Mouse (Mus musculus) left cerebral cortex, adult 9 months (tissue): ENCODE results near the gene Plekha5.
A peak's percentile ranks its signal among the peaks of the same experiment; 100 is the strongest.

Experiments used
- DNase-seq, 2 experiments: peaks; one replicate each; pipeline ENCODE4 v3.0.0; 2022; ENCODE audit warnings: low spot score in 2 of 2

Gene Plekha5

DNA sequence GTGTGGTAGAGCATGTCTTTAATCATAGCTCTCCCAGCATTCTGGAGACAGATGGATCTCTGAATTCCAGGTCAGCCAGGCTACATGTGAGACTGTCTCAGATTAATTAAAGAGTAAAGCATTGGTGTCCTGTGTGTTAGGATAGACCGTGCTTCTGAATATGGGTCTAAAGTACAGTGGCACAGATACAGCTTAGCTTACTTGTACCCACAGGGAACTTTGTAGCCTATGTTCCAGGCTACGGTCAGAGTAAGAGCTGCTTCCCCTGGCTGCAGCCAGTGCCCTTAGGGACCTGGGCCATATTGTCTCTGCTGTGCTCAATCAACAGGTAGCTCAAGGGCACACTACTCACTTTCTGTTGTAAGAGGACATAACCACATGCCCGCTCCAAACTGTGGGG lies 30.5 kb downstream of the Plekha5 start:
- DNase-seq = no peak

GRCm38 (mm10) chr6:140455851-140456250 lies 32.0 kb downstream of the Plekha5 start:
- DNase-seq = no peak

GRCm38 (mm10) chr6:140456393-140457163 lies 32.7 kb downstream of the Plekha5 start:
- DNase-seq = no peak

- no peak for DNase-seq
Observed at GRCm38 (mm10) chr6:140460398-140460797, 36.5 kb downstream of the Plekha5 start.

DNA sequence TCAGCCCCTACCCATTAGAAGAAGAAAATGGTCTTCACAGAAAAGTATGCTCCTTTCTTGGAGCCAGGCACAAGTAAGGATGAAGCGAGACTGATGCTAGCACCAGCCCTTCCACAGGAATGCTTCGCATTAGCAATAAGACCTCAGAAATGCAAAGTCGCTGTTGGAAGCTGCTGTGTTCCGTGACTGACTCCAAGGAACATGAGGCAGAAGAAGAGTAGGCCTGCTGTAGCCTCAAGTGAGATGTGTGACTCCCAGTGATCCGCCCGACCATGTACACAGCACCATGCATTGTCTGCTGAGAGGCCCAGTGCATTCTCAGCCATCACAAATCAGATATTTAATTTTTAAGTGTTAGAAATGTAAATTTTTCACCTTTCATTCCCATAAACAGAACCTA lies 41.0 kb downstream of the Plekha5 start:
- DNase-seq = no peak

GRCm38 (mm10) chr6:140465946-140466646 lies 42.2 kb downstream of the Plekha5 start:
- DNase-seq = no peak

DNA sequence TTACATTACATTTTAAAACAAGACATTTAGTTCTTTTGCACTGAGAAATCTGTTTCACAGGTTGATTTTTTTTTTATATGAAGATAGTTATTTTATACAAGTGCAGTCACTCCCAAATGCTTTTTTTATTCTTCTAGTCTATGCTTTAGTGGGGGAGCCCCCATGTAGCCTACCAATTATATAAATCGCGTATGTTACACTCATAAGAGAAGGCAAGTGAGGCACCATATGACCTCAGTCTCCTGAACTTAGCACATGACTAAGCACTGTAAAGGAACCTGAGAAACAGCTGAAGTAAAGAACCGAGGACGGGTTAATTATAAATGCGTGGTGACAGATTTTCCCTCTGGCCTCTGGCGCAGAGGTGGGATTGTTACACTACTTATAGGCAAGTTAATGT lies 43.0 kb downstream of the Plekha5 start:
- peak in 1 of 2 experiments; percentile 44 for DNase-seq

DNA sequence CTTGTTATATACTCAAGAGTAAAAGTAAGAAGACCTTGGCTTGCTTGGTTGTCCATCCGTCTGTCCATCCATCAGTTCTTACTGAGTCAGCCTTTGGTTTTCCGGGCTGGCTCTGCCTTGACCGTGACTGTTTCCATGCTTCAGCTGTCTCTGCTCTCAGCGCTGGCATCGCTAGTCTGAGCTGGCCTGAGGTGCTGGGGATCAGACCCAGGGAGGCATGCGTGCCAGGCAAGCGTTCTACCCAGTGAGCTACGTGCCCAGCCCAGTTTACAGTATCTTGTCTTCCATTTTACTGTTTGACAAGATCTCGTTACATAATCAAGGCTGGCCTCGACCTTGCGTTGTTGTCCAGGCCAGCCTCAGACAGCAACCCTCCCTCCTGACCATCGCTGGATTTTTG lies 44.0 kb downstream of the Plekha5 start:
- no peak for DNase-seq

DNA sequence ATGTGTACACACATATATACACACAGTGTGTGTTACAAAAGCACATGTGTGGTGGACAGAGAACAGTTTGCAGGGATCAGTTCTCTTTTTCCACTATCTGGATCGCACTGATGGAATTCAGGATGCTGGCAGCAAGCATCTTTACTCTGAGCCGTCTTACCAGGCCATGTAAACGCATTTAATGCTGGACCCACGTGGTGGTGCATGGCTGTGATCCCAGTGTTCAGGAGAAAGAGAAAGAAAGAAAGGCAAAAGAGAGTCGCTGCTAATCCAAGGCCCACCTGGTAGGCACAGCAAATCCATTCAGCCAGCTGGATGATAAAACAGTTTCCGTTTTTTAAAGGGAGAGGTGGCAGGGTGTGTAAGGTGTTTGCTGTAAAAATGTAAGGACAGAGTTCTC lies 45.9 kb downstream of the Plekha5 start:
- no peak for DNase-seq

GRCm38 (mm10) chr6:140471751-140472150 lies 47.9 kb downstream of the Plekha5 start:
- DNase-seq = no peak

- peak in 1 of 2 experiments; percentile 85 for DNase-seq
Observed at GRCm38 (mm10) chr6:140472345-140472744, 48.5 kb downstream of the Plekha5 start.

- DNase-seq = no peak
Observed at GRCm38 (mm10) chr6:140475393-140476087, 51.7 kb downstream of the Plekha5 start.

DNA sequence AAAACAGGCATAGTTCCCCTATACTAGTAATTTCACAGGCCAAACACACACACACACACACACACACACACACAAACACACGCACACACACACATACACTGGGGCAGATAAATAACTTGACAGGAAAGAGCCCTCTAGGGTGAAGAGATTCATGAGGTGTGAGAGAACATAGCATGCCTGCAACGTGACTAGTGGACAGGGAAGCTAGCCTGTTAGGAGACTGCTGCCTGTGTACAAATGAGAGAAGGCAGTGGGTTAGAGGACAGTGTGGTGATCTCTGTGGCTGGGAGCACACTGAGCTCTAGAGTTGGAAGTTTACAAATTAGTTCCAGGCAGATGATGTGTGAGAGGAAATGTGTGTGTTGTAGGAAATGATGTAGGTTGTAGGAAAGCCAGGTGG lies 53.1 kb downstream of the Plekha5 start:
- no peak for DNase-seq

GRCm38 (mm10) chr6:140478031-140478430 lies 54.2 kb downstream of the Plekha5 start:
- no peak for DNase-seq

- DNase-seq = peak; percentile 71 to 83
Observed at GRCm38 (mm10) chr6:140478943-140479342, 55.1 kb downstream of the Plekha5 start.

DNA sequence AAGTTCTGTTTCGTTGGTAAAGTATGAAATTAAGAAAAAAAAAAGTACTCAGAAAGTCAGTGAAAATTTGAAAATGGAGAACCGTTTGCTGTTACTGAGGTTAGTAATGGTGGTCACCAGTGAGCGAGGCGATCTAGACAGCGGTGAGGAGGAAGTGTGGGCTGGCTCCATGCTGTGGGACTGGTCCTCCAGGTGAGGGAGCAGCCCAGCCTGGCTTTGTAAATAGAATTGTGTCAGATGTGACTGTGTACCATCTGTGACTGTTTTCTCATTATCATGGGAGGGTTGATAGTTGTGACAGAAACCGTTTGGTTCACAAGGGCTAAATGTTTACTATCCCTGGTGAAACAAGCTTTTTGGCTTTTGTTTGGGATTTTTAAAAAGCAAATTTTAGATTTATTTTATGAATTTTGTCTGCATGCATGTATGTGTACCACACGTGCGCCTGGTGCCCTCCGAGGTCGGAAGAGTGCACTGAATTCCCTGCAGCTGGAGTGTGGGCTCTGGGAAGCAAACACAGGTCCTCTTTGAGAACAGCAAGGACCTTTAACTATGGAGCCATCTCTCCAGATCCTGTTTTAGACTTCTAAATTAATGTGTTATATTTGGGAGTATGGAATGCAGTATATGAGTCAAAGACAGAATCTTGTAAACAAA lies 56.7 kb downstream of the Plekha5 start:
- DNase-seq = no peak

GRCm38 (mm10) chr6:140481701-140482460 lies 58.0 kb downstream of the Plekha5 start:
- DNase-seq = peak in 1 of 2 experiments; percentile 69

- no peak for DNase-seq
Observed at GRCm38 (mm10) chr6:140484170-140484569, 60.3 kb downstream of the Plekha5 start.

- DNase-seq = no peak
Observed at GRCm38 (mm10) chr6:140485636-140486035, 61.8 kb downstream of the Plekha5 start.

- no peak for DNase-seq
Observed at GRCm38 (mm10) chr6:140486685-140487084, 62.8 kb downstream of the Plekha5 start.

GRCm38 (mm10) chr6:140487489-140487888 lies 63.6 kb downstream of the Plekha5 start:
- no peak for DNase-seq
